Mouse (Mus musculus) spleen, adult 2 months (tissue): ENCODE results near the gene Mettl14. TPM values are rescaled to one million over a fixed set of nuclear protein-coding genes. Genes with fewer than 3 reads are reported as not detected.
"Not testable (repeated sequence)": the region's sequence is repeated elsewhere in the genome, so short reads cannot be mapped to it uniquely, and the experiment has no call there.

ENCODE experiments used
- DNase-seq, 2 experiments: peaks; one replicate each; pipeline versions ENCODE4 v3.0.0 to v3.0.0-alpha.2; 2012 to 2021; ENCODE audit warnings: low spot score in 2 of 2, low read depth in 1 of 2
- H3K27ac ChIP-seq: fragments of 200-500 bp; 2 replicates; pipeline ENCODE4 v1.5.1; 2012; ENCODE audit warnings: low read length, inconsistent platforms; ENCODE audit not compliant: insufficient read depth
- H3K27me3 ChIP-seq: fragments of 200-500 bp; 2 replicates; pipeline ENCODE4 v1.6.1; 2012; ENCODE audit warnings: mild to moderate bottlenecking, moderate library complexity, low read length, inconsistent platforms; ENCODE audit not compliant: control insufficient read depth, insufficient read depth
- H3K36me3 ChIP-seq: fragments of 200-500 bp; 2 replicates; pipeline ENCODE4 v1.6.1; 2012; ENCODE audit warnings: mild to moderate bottlenecking, low read length, inconsistent platforms; ENCODE audit not compliant: control insufficient read depth, insufficient read depth
- H3K4me1 ChIP-seq: fragments of 200-500 bp; 2 replicates; pipeline ENCODE4 v1.6.1; 2011; ENCODE audit warnings: inconsistent platforms; ENCODE audit not compliant: control insufficient read depth, insufficient read depth, insufficient read length
- H3K4me3 ChIP-seq: fragments of 200-500 bp; 2 replicates; pipeline ENCODE4 v1.5.1; 2011; ENCODE audit warnings: mild to moderate bottlenecking, inconsistent platforms; ENCODE audit not compliant: insufficient read depth, insufficient read length; ENCODE audit errors: extremely low read depth
- CTCF ChIP-seq: fragments of 200-500 bp; IDR thresholded peaks from 2 replicates; pipeline ENCODE4 v1.5.1; 2011; ENCODE audit warnings: mild to moderate bottlenecking, inconsistent platforms; ENCODE audit not compliant: insufficient read depth, insufficient read length, insufficient replicate concordance; ENCODE audit errors: extremely low read depth
- POLR2A ChIP-seq: fragments of 200-500 bp; IDR thresholded peaks from 2 replicates; pipeline ENCODE4 v1.6.1; 2011; ENCODE audit warnings: low read depth, low read length, inconsistent platforms
- WGBS: fragments of 180-500 bp; shearing (Covaris S2); methylation state at CpG from one replicate; pipeline ENCODE4 v1.1.7; 2018; 5-methylcytosine and 5-hydroxymethylcytosine counted together
- polyA plus RNA-seq: library from polyadenylated mRNA; depleted of rRNA; stranded (reverse); fragments of >200 nt; gene quantifications from 2 replicates; pipeline ENCODE4 v1.2.3, GENCODE M21; 2012

The Mettl14 gene
- polyA plus RNA-seq, 1 experiment = 3.8 TPM

DNA sequence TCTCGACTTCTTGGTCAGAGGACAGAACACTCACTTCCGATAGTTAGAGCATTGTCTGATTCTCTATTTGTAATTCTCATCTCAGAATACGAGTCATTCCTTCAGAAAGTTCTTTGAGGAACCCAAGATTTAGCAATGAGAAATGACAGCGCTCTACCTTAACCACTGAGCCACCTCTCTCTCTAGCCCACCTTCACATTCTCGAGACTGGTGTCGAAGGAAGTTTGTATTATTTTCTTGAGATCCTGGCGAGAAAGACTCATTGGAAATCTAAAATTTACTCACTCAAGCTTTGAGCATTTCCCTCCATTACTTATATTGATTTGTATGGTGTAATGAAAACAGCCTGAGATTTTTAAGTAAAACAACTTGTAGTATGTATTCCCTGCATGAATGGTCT is 1.5 kb downstream of the Mettl14 start:
- Histone ChIP-seq H3K36me3 (peaks cover 7% of the 10 kb centered on the region), H3K4me3 (no peak overlapping the region), H3K4me1 (no peaks in the 10 kb centered on the region), H3K27me3 (no peaks in the 10 kb centered on the region), H3K27ac (no peak overlapping the region)
- no peak for DNase-seq
- WGBS = 90% methylated on average over 7 of the region's 7 CpGs
- no peak for TF ChIP-seq POLR2A
- no peak for TF ChIP-seq CTCF

DNA sequence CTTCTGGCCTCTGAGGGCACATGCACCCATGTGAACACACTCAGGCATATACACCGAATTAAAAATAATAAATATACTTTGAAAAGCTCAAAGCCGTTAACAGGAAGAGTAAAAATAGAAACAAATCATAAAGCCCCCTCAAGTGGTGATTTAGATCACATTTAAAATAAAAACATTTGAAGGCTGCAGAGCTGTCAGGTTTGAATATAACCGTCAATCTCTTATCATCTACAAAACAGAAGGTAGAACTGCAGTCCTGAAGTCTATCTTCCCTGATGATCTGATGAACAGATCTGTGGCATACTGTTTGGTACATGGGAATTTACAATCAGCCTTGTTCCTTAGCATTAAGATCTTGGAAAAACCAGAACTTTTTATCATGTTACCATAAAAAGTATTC is 9.3 kb downstream of the Mettl14 start:
- H3K27ac ChIP-seq = no peak overlapping the region
- no peak for DNase-seq
- H3K27me3 ChIP-seq = no peaks in the 10 kb centered on the region
- TF ChIP-seq POLR2A (no peak), CTCF (no peak)
- H3K4me3 ChIP-seq = no peak overlapping the region
- 83% methylated on average over 3 of the region's 3 CpGs for WGBS
- H3K4me1 ChIP-seq = no peaks in the 10 kb centered on the region
- peaks cover 20% of the 10 kb centered on the region for H3K36me3 ChIP-seq

DNA sequence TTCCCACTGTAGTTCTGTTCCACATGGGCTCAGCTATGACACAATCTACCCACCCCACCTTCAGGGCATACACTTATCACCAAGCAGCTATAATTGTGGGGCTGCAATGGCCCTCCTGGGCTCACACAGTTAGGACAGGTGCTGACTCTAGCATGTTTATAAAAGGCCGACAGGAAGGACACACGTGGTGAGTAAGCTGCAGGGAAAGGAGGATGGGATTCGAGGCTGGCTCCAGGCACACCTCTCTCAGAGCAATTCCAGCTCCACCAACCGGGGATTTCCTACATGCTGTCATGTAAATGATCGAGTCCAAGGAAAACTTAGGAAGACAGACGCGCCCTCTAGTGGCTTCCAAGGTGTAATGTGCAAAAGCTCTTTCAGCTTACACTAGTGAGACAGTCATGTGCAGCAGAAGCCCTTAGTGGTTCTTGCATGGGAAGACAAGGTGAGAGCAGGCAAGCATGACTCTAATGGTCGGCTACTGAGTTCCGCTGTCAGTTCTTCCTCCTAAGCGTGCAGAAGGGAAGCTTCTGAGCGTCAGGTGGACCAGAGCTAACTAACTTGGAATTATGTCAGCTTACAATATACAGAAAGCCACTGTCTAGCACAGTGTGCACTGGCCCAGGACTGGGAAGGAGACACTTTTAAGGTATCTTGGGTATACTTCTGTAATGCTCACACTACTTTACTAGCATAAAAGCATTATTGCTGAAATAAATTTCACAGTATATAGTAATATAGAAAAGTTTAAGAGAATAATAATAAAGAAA is 14.0 kb downstream of the Mettl14 start:
- H3K27ac ChIP-seq = no peak overlapping the region
- no peak for DNase-seq
- no peak for TF ChIP-seq POLR2A
- no peak; the same call in 1 of the 2 replicates for TF ChIP-seq CTCF
- peaks cover 30% of the 10 kb centered on the region for H3K36me3 ChIP-seq
- no peaks in the 10 kb centered on the region for H3K27me3 ChIP-seq
- WGBS = 75% methylated on average over 11 of the region's 11 CpGs
- no peak overlapping the region for H3K4me3 ChIP-seq
- H3K4me1 ChIP-seq = no peaks in the 10 kb centered on the region

GRCm38 (mm10) chr3:123370927-123371326 is 15.0 kb downstream of the Mettl14 start:
- H3K4me1 ChIP-seq = no peaks in the 10 kb centered on the region
- no peak overlapping the region for H3K27ac ChIP-seq
- H3K27me3 ChIP-seq = no peaks in the 10 kb centered on the region
- TF ChIP-seq CTCF = no peak
- no peak for TF ChIP-seq POLR2A
- WGBS = 90% methylated on average over 5 of the region's 5 CpGs
- peaks cover 33% of the 10 kb centered on the region for H3K36me3 ChIP-seq
- H3K4me3 ChIP-seq = no peak overlapping the region
- no peak for DNase-seq

DNA sequence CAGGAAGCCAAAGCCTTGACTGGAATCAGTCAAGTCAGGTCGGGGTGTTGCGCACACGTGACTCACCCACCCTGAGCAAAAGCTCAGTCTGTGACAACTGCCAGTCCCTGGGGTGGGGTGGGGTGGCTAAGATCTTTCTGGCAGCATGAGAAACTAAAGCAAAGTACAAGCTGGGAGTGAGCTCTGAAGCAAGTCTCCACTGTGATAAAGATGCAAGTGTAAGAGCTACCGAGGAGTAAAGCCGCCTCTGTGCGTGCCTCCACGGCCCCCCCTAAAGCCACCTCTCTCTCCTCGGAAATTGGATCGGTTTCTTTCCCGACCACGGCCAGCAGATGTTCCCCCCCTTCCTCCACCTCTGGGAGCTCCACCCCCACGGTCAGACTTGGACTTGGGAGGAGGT is 16.7 kb downstream of the Mettl14 start:
- WGBS = 87% methylated on average over 12 of the region's 12 CpGs
- H3K27ac ChIP-seq = no peak overlapping the region
- no peaks in the 10 kb centered on the region for H3K27me3 ChIP-seq
- no peak overlapping the region for H3K4me3 ChIP-seq
- DNase-seq = no peak
- H3K36me3 ChIP-seq = peaks cover 30% of the 10 kb centered on the region
- H3K4me1 ChIP-seq = no peaks in the 10 kb centered on the region
- TF ChIP-seq POLR2A (no peak), CTCF (no peak)

DNA sequence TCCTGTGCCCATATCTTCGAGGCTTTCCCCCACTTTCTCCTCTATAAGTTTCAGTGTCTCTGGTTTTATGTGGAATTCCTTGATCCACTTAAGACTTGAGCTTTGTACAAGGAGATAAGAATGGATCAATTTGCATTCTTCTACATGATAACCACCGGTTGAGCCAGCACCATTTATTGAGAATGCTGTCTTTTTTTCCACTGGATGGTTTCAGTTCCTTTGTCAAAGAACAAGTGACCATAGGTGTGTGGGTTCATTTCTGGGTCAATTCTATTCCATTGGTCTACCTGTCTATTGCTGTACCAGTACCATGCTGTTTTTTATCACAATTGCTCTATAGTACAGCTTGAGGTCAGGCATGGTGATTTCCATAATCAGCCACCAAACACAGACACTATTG is 19.1 kb downstream of the Mettl14 start:
- peaks cover 26% of the 10 kb centered on the region for H3K36me3 ChIP-seq
- not testable (repeated sequence) for H3K4me3 ChIP-seq
- 78% methylated on average over 2 of the region's 2 CpGs for WGBS

DNA sequence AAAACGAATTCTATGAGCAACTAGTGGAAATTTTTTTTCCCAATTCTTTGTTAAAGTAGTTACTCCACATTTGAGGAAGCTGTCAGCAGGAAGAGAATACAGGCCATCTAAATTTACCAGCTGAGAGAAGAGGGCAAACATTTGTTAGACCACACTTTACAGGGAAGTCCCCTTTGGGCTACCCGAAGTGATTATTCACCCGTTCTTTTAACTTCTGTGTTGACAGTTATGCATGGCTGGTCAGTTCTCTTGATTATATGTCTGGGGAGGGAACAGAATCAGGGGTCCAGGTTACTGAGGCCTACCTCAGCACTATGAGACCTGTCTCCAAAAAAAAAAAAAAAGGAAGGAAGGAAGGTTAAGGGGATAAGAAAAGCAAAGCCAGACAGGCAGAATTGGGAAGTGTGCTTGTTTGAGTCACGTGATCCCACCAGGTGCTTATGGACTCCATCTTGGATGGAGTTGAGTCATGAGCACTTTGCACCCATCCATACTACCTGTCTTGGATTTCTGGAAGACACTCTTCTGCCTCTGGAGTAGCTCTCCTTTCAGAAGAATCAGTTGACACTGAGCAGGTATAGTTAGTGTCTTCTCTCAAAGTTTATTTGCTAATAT is 29.4 kb downstream of the Mettl14 start:
- H3K36me3 ChIP-seq = no peaks in the 10 kb centered on the region
- no peak overlapping the region for H3K4me3 ChIP-seq
- H3K4me1 ChIP-seq = peaks cover 5% of the 10 kb centered on the region; the same call in 1 of the 2 replicates
- no peak for TF ChIP-seq CTCF
- TF ChIP-seq POLR2A = no peak
- H3K27ac ChIP-seq = no peak overlapping the region
- H3K27me3 ChIP-seq = no peaks in the 10 kb centered on the region
- WGBS = 36% methylated on average over 4 of the region's 4 CpGs
- peak in 1 of 2 experiments; percentile 14 for DNase-seq

More for the DNA sequence above, 19.1 kb downstream of the Mettl14 start:
- H3K4me1 ChIP-seq, H3K27ac ChIP-seq, H3K27me3 ChIP-seq, DNase-seq: not testable (repeated sequence)
